Mouse (Mus musculus) intestine, postnatal 0 days (tissue): ENCODE measurements at regions not wholly inside any gene's neighbourhood (a gene's known extent, or its start where the extent isn't known, plus 50 kb on each side); places are given as distances from the start of the nearest gene placed in this dataset.

Experiments
- ATAC-seq: fragments of 200-750 bp; cut with Nextera tagmentation; 2 replicates; pipeline ENCODE4 v1.8.0; 2017; ENCODE audit warnings: mild to moderate bottlenecking, moderate TSS enrichment, moderate library complexity
- H3K27ac ChIP-seq: fragments of 300-500 bp; sonication (generic); 2 replicates; pipeline ENCODE4 v1.5.1; 2014; ENCODE audit warnings: mild to moderate bottlenecking, low read depth, low read length, moderate library complexity
- H3K27me3 ChIP-seq: fragments of 300-500 bp; sonication (generic); replicated peaks from 2 replicates; pipeline ENCODE4 v1.6.1; 2014; ENCODE audit warnings: low read length, mixed read lengths; ENCODE audit not compliant: control insufficient read depth, insufficient read depth
- H3K36me3 ChIP-seq: fragments of 300-500 bp; sonication (generic); 2 replicates; pipeline ENCODE4 v1.6.1; 2014; ENCODE audit warnings: mild to moderate bottlenecking, moderate library complexity; ENCODE audit not compliant: control insufficient read depth, insufficient read depth
- H3K4me1 ChIP-seq: fragments of 300-500 bp; sonication (generic); replicated peaks from 2 replicates; pipeline ENCODE4 v1.6.1; 2014; ENCODE audit warnings: antibody characterized with exemption, low read length, mixed read lengths; ENCODE audit not compliant: control insufficient read depth, insufficient read depth
- H3K4me2 ChIP-seq: fragments of 300-500 bp; sonication (generic); replicated peaks from 2 replicates; pipeline ENCODE4 v1.6.1; 2014; ENCODE audit warnings: low read depth, mild to moderate bottlenecking, moderate library complexity
- H3K4me3 ChIP-seq: fragments of 300-500 bp; sonication (generic); 2 replicates; pipeline ENCODE4 v1.5.1; 2014; ENCODE audit warnings: low read depth, low read length
- H3K9ac ChIP-seq: fragments of 300-500 bp; sonication (generic); 2 replicates; pipeline ENCODE4 v1.6.1; 2014; ENCODE audit warnings: mild to moderate bottlenecking, low read depth, low read length
- H3K9me3 ChIP-seq: fragments of 300-500 bp; sonication (generic); 2 replicates; pipeline ENCODE4 v1.6.1; 2016; ENCODE audit warnings: mixed run types; ENCODE audit not compliant: control insufficient read depth
- CTCF ChIP-seq: sonication (generic); IDR thresholded peaks from 2 replicates; pipeline ENCODE4 v1.5.1; 2016; ENCODE audit warnings: low read depth, mild to moderate bottlenecking, control low read depth, antibody characterized with exemption, moderate library complexity
- WGBS: fragments of 180-500 bp; shearing (Covaris S2); extraction: QIAGEN DNeasy Blood & Tissue Kit; methylation state at CpG from one replicate; pipeline ENCODE4 v1.1.7; 2014; 5-methylcytosine and 5-hydroxymethylcytosine counted together

- peak; percentile 47 for ATAC-seq
- Histone ChIP-seq H3K9me3 (no peaks in the 10 kb centered on the region), H3K9ac (no peak overlapping the region), H3K4me1 (no peaks in the 10 kb centered on the region), H3K27ac (no peak overlapping the region), H3K27me3 (no peaks in the 10 kb centered on the region), H3K4me3 (no peak overlapping the region), H3K4me2 (no peak overlapping the region; the same call in 1 of the 2 replicates), H3K36me3 (no peaks in the 10 kb centered on the region)
- 33% methylated on average over 4 of the region's 4 CpGs for WGBS
- no peak for TF ChIP-seq CTCF
Measured at GRCm38 (mm10) chr10:126470838-126471491, 430.2 kb downstream of the Atp23 start.

GRCm38 (mm10) chr10:126462770-126463169 is 438.4 kb downstream of the Atp23 start:
- H3K4me2 ChIP-seq, result no peak overlapping the region
- WGBS, result 69% methylated on average over 1 of the region's 1 CpGs
- no peak for ATAC-seq
- H3K4me3 ChIP-seq, result no peak overlapping the region
- no peaks in the 10 kb centered on the region for H3K36me3 ChIP-seq
- H3K9me3 ChIP-seq, result no peaks in the 10 kb centered on the region
- no peaks in the 10 kb centered on the region for H3K27me3 ChIP-seq
- H3K9ac ChIP-seq, result no peak overlapping the region
- H3K27ac ChIP-seq, result no peak overlapping the region
- no peak for TF ChIP-seq CTCF
- no peaks in the 10 kb centered on the region for H3K4me1 ChIP-seq

- 69% methylated on average over 5 of the region's 5 CpGs for WGBS
- no peak for TF ChIP-seq CTCF
Measured at GRCm38 (mm10) chr10:126458523-126458922, 442.6 kb downstream of the Atp23 start.

GRCm38 (mm10) chr10:126452757-126453528 is 448.2 kb downstream of the Atp23 start:
- 70% methylated on average over 15 of the region's 15 CpGs for WGBS
- no peaks in the 10 kb centered on the region for H3K9me3 ChIP-seq
- no peaks in the 10 kb centered on the region for H3K27me3 ChIP-seq
- no peak overlapping the region for H3K4me2 ChIP-seq
- no peak for TF ChIP-seq CTCF
- H3K4me1 ChIP-seq, result no peaks in the 10 kb centered on the region
- no peaks in the 10 kb centered on the region for H3K36me3 ChIP-seq
- H3K9ac ChIP-seq, result no peak overlapping the region
- H3K27ac ChIP-seq, result no peak overlapping the region
- no peak for ATAC-seq
- H3K4me3 ChIP-seq, result no peak overlapping the region

More at GRCm38 (mm10) chr10:126458523-126458922, 442.6 kb downstream of the Atp23 start:
- Histone ChIP-seq H3K4me2 (no peak overlapping the region), H3K27me3 (no peaks in the 10 kb centered on the region), H3K9ac (no peak overlapping the region), H3K9me3 (no peaks in the 10 kb centered on the region), H3K4me1 (no peaks in the 10 kb centered on the region), H3K4me3 (no peak overlapping the region), H3K27ac (no peak overlapping the region), H3K36me3 (no peaks in the 10 kb centered on the region)
- ATAC-seq, result no peak

GRCm38 (mm10) chr10:126452057-126452622 is 449.0 kb downstream of the Atp23 start:
- H3K36me3 ChIP-seq, result no peaks in the 10 kb centered on the region
- TF ChIP-seq CTCF, result no peak
- no peak overlapping the region for H3K4me3 ChIP-seq
- no peaks in the 10 kb centered on the region for H3K9me3 ChIP-seq
- no peak overlapping the region for H3K27ac ChIP-seq
- ATAC-seq, result no peak
- H3K4me1 ChIP-seq, result no peaks in the 10 kb centered on the region
- 81% methylated on average over 10 of the region's 10 CpGs for WGBS
- H3K4me2 ChIP-seq, result no peak overlapping the region
- no peak overlapping the region for H3K9ac ChIP-seq
- no peaks in the 10 kb centered on the region for H3K27me3 ChIP-seq

- Histone ChIP-seq H3K4me2 (no peak overlapping the region), H3K27me3 (no peaks in the 10 kb centered on the region), H3K9me3 (no peaks in the 10 kb centered on the region), H3K36me3 (no peaks in the 10 kb centered on the region), H3K4me3 (no peak overlapping the region), H3K9ac (no peak overlapping the region), H3K4me1 (no peaks in the 10 kb centered on the region), H3K27ac (no peak overlapping the region)
- no peak for TF ChIP-seq CTCF
- ATAC-seq, result no peak
Measured at GRCm38 (mm10) chr10:126431222-126431621, 465.3 kb downstream of the Lrig3 start.
